Mouse (Mus musculus): Measurements from ENCODE around the gene Gm8660. TPM values are rescaled to one million over a fixed set of nuclear protein-coding genes. Genes with fewer than 3 reads are reported as not detected.

Gm8660 gene
- polyA plus RNA-seq (2012; rRNA removed), result not detected in 2 replicates

DNA sequence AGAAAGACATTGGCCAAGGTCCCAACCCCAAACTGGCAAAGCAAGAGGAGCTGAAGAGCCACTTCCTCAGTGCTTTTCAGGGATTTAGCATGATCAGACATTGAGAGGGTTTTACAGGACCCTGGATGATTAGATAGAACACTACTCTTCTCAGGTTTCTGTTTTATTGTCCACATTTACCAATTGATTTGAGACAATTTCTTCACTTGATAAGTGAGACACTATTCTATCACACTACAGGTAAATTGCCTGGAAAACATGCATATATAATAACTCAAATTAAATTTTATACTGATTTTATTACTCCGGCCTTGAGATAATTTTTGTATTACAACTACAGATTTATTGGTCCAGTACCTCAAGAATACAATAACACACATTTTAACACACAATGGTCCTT lies at the start of gene Gm8660:
Gene Gm8660, minus strand, starts transcription at position 101 of the 400 bp plus-strand sequence.

DNA sequence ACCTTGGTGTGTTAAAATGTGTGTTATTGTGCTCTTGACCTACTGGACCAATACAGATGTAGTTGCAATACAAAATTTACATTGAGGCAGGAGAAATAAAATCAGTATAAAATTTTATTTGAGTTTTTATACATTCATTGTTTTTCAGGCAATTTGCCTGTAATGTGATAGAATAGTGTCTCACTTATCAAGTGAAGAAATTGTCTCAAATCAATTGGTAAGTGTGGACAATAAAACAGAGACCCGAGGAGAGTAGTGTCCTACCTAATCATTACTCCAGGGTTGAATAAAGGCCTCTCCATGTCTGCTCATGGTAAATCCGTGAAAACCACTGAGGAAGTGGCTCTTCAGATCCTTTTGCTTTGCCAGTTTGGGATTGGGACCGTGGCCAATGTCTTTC lies 42.4 kb upstream of the Gm8660 start, which contains the start of gene Vmn1r148:
Gene Vmn1r148, plus strand, starts transcription at position 301 of the 400 bp plus-strand sequence.

GRCm38 (mm10) chr7:22329617-22330016 lies 41.2 kb downstream of the Gm8660 start, which contains the start of gene Gm4187:
TSS of gene Gm4187 (minus strand) at chr7:22329717.

Other genes starting within 250 kb of the Gm8660 start
- not detected in 2 replicates for gene Gm10666, start 236.3 kb downstream of the Gm8660 start, polyA plus RNA-seq (2012; rRNA removed)
- gene Vmn1r142, start 207.0 kb downstream of the Gm8660 start, polyA plus RNA-seq (2012; rRNA removed), result not detected in 2 replicates
- gene Vmn1r143, start 181.7 kb downstream of the Gm8660 start, polyA plus RNA-seq (2012; rRNA removed), result not detected in 2 replicates
- gene Gm8653, start 169.8 kb downstream of the Gm8660 start, polyA plus RNA-seq (2012; rRNA removed), result not detected in 2 replicates
- gene Gm8453, start 141.6 kb downstream of the Gm8660 start, polyA plus RNA-seq (2012; rRNA removed), result not detected in 2 replicates
- not detected in 2 replicates for gene Gm4187, start 41.3 kb downstream of the Gm8660 start, polyA plus RNA-seq (2012; rRNA removed)
- not detected in 2 replicates for gene Vmn1r148, start 42.5 kb upstream of the Gm8660 start, polyA plus RNA-seq (2012; rRNA removed)
- gene Vmn1r149, start 67.2 kb upstream of the Gm8660 start, polyA plus RNA-seq (2012; rRNA removed), result not detected in 2 replicates
- not detected in 2 replicates for gene Gm10665, start 93.0 kb upstream of the Gm8660 start, polyA plus RNA-seq (2012; rRNA removed)
- gene Vmn1r151, start 128.6 kb upstream of the Gm8660 start, polyA plus RNA-seq (2012; rRNA removed), result not detected in 2 replicates
- not detected in 2 replicates for gene Vmn1r152, start 151.9 kb upstream of the Gm8660 start, polyA plus RNA-seq (2012; rRNA removed)
- not detected in 2 replicates for gene Gm8677, start 163.8 kb upstream of the Gm8660 start, polyA plus RNA-seq (2012; rRNA removed)
- gene Gm4201, start 194.3 kb upstream of the Gm8660 start, polyA plus RNA-seq (2012; rRNA removed), result not detected in 2 replicates
- gene Gm4565, start 217.1 kb upstream of the Gm8660 start, polyA plus RNA-seq (2012; rRNA removed), result not detected in 2 replicates

Data from central nervous system, embryonic 14 days (tissue).